Mouse (Mus musculus): Measurements from ENCODE around the gene Ccdc181. TPM values are rescaled to one million over a fixed set of nuclear protein-coding genes. Genes with fewer than 3 reads are reported as not detected.

The Ccdc181 gene
- polyA plus RNA-seq, 1 experiment from 2014 or later = 6.5 TPM

- H3K27me3 ChIP-seq = 0 out of 2 replicates have a peak, but pooled peaks cover 5% of the 10 kb centered on the region
- H3K36me3 ChIP-seq = no peaks in the 10 kb centered on the region
- H3K27ac ChIP-seq = no peak overlapping the region
- H3K4me1 ChIP-seq = peaks cover 23% of the 10 kb centered on the region
- no peaks in the 10 kb centered on the region for H3K9me3 ChIP-seq
- H3K4me3 ChIP-seq = peak overlapping the region; percentile 74
- WGBS = 46% methylated on average over 8 of the region's 8 CpGs
- no peak for ATAC-seq (ENCODE audit: low FRiP score, low read depth)
- peak overlapping the region; percentile 76; the same call in 1 of the 2 replicates for H3K9ac ChIP-seq
- H3K4me2 ChIP-seq (replicated peaks) = peak overlapping the region; percentile 86
Observed at GRCm38 (mm10) chr1:164250391-164251150, 24.8 kb upstream of the Ccdc181 start.

GRCm38 (mm10) chr1:164251438-164251837, 23.9 kb upstream of the Ccdc181 start:
- Histone ChIP-seq H3K4me2 (replicated peaks) (no peak overlapping the region), H3K9me3 (no peaks in the 10 kb centered on the region), H3K27ac (no peak overlapping the region), H3K36me3 (no peaks in the 10 kb centered on the region), H3K9ac (no peak overlapping the region), H3K27me3 (0 out of 2 replicates have a peak, but pooled peaks cover 5% of the 10 kb centered on the region), H3K4me1 (peaks cover 23% of the 10 kb centered on the region), H3K4me3 (no peak overlapping the region)
- ATAC-seq (ENCODE audit: low FRiP score, low read depth) = no peak
- 86% methylated on average over 1 of the region's 1 CpGs for WGBS

- WGBS = 65% methylated on average over 5 of the region's 5 CpGs
- Histone ChIP-seq H3K36me3 (peaks cover 9% of the 10 kb centered on the region), H3K4me1 (peaks cover 23% of the 10 kb centered on the region), H3K4me3 (no peak overlapping the region), H3K9me3 (no peaks in the 10 kb centered on the region), H3K9ac (no peak overlapping the region), H3K27ac (no peak overlapping the region), H3K27me3 (0 out of 2 replicates have a peak, but pooled peaks cover 5% of the 10 kb centered on the region), H3K4me2 (replicated peaks) (no peak overlapping the region)
- ATAC-seq (ENCODE audit: low FRiP score, low read depth) = no peak
Observed at GRCm38 (mm10) chr1:164252551-164252950, 22.8 kb upstream of the Ccdc181 start.

DNA sequence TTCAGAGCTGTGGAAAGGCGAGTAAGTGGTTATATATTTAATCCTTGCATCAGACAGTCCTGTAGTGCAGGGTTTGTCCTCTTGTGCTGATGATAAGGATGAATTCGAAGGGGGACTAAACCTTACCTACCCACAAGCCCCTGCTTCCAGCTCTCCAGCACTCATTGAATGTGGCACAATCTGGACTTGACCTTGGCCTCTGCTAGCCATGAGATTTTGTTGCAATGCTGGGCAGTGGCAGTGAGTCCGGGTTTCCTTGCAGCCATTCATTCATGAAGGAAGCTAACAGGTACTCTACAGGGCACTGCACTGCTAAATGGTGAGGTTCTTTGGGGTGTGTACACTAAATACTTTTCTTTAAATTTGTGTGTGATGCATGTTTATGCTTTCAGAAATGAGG, 20.5 kb upstream of the Ccdc181 start:
- H3K36me3 ChIP-seq = peaks cover 9% of the 10 kb centered on the region
- H3K9ac ChIP-seq = no peak overlapping the region
- WGBS = 84% methylated on average over 3 of the region's 3 CpGs
- H3K27ac ChIP-seq = no peak overlapping the region
- 0 out of 2 replicates have a peak, but pooled peaks cover 5% of the 10 kb centered on the region for H3K27me3 ChIP-seq
- peaks cover 13% of the 10 kb centered on the region for H3K4me1 ChIP-seq
- no peak for ATAC-seq (ENCODE audit: low FRiP score, low read depth)
- H3K9me3 ChIP-seq = no peaks in the 10 kb centered on the region
- no peak overlapping the region for H3K4me2 ChIP-seq (replicated peaks)
- H3K4me3 ChIP-seq = no peak overlapping the region

GRCm38 (mm10) chr1:164260171-164261028, 15.0 kb upstream of the Ccdc181 start:
- Histone ChIP-seq H3K27ac (no peak overlapping the region), H3K36me3 (peaks cover 28% of the 10 kb centered on the region), H3K9ac (no peak overlapping the region), H3K4me2 (replicated peaks) (no peak overlapping the region), H3K9me3 (no peaks in the 10 kb centered on the region), H3K27me3 (no peaks in the 10 kb centered on the region), H3K4me1 (no peaks in the 10 kb centered on the region), H3K4me3 (no peak overlapping the region)
- WGBS = 78% methylated on average over 16 of the region's 16 CpGs
- no peak for ATAC-seq (ENCODE audit: low FRiP score, low read depth)

DNA sequence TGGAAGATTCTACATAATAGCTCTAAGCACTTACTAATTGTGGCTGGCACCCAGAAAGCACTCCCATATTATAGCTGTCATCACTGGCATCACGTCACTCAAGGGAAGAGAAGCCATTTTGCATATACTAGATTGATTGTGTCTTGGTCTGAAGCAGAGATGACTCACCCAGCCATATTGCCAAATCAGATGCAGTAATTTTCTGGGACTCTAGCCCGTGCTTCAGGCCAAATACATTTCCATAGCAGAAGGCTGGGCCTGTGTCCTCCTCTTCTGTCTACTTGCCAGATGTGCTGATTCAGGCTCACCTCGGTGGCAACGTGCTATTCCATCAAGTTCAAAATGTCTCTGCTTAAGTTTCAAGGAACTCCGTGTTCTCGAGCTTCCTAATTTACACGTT, 13.8 kb upstream of the Ccdc181 start:
- no peak for ATAC-seq (ENCODE audit: low FRiP score, low read depth)
- no peak overlapping the region for H3K27ac ChIP-seq
- no peaks in the 10 kb centered on the region for H3K4me1 ChIP-seq
- H3K27me3 ChIP-seq = no peaks in the 10 kb centered on the region
- H3K4me3 ChIP-seq = no peak overlapping the region
- H3K9ac ChIP-seq = no peak overlapping the region
- no peak overlapping the region for H3K4me2 ChIP-seq (replicated peaks)
- 90% methylated on average over 7 of the region's 7 CpGs for WGBS
- peaks cover 28% of the 10 kb centered on the region for H3K36me3 ChIP-seq
- no peaks in the 10 kb centered on the region for H3K9me3 ChIP-seq

DNA sequence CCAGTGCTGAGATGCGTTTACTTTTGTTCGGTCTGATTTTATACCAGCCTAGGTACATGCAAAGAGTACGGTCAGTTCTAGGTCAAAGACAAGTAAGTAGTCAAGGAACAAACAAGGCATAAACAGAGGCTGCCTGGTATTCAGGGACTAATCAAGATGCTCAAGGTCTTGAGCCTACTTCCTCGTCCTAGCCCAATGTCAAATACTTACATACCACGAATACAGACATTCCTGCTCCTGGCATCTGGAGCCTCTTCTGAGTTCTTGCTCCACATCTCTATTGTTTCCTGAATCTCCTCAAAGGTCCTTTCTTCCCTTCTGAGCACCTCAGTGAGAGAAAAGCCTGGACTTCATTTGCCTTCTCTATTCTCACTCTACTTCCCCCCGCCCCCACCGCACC, 4.4 kb upstream of the Ccdc181 start:
- ATAC-seq (ENCODE audit: low FRiP score, low read depth) = no peak
- 87% methylated on average over 7 of the region's 7 CpGs for WGBS
- Histone ChIP-seq H3K27me3 (no peaks in the 10 kb centered on the region), H3K9me3 (no peaks in the 10 kb centered on the region), H3K4me1 (peaks cover 22% of the 10 kb centered on the region), H3K4me3 (no peak overlapping the region), H3K36me3 (no peaks in the 10 kb centered on the region), H3K27ac (no peak overlapping the region), H3K4me2 (replicated peaks) (no peak overlapping the region), H3K9ac (no peak overlapping the region)

DNA sequence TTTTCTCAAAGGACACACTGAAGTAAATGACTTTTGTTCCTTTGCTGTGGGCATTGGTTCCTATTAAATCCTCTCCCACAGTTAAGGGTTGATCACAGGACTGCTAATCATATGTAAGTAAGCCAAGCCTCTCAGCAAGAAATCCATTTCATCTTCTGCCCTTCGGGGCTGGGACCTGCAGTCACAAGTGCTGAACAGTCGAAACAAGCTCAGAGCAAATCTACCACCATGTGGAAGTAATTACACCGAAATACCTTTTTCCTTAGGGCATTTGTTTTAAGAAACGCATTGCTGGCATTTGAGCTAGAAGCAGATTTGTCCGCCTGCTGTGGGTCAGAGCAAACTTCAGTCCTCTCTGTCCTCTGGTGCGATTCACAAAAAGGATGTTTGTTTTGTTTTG, 1.7 kb upstream of the Ccdc181 start:
- peak; percentile 62; the same call in 1 of the 2 replicates for ATAC-seq (ENCODE audit: low FRiP score, low read depth)
- Histone ChIP-seq H3K9me3 (no peaks in the 10 kb centered on the region), H3K9ac (no peak overlapping the region), H3K4me2 (replicated peaks) (no peak overlapping the region; the same call in 1 of the 2 replicates), H3K27me3 (no peaks in the 10 kb centered on the region), H3K27ac (no peak overlapping the region), H3K4me1 (peaks cover 19% of the 10 kb centered on the region), H3K4me3 (no peak overlapping the region), H3K36me3 (no peaks in the 10 kb centered on the region)
- WGBS = 9% methylated on average over 6 of the region's 6 CpGs

DNA sequence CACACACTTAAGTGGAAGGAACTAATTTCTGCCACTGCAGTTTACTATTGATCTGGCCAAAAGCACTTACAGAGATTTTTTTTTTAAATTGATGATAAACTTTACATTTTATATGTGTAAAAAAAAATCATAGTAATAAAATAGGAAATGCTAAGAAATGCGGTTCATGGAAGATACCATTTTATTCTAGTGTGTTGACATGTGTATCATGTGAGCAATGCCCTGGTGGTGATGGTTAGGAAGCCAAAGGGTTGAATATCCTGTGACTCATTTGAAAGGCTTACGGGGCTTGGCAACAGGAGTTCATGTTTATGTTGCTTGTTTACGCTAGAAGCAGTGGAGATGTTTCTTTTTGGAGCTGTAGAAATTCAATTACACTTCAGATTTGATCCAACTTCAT, 1.2 kb downstream of the Ccdc181 start:
- WGBS = 84% methylated on average over 3 of the region's 3 CpGs
- H3K4me2 ChIP-seq (replicated peaks) = no peak overlapping the region

DNA sequence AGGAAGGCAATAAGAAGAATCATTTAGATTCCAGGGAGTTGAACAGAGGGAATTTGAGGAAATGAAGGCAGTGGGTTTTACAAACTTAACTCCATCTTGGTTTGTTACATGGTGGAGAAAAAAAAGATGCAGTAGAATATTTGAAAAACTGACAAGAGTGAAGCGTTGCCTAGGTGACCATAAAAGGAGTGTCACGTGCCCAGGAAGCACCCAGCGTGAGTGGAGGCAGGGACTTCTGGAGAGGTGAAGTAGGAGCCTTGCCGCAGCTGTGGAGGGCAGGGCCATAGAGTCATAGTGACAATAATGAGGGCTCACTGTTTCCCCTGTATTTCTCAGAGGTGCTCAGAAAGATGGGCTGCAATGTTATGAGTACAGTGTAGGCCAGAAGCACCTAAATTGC, 3.9 kb downstream of the Ccdc181 start:
- WGBS = 60% methylated on average over 4 of the region's 4 CpGs
- ATAC-seq (ENCODE audit: low FRiP score, low read depth) = no peak
- no peaks in the 10 kb centered on the region for H3K36me3 ChIP-seq
- H3K4me3 ChIP-seq = no peak overlapping the region
- H3K9ac ChIP-seq = no peak overlapping the region
- no peaks in the 10 kb centered on the region for H3K9me3 ChIP-seq
- H3K4me1 ChIP-seq = peaks cover 3% of the 10 kb centered on the region; the same call in 1 of the 2 replicates
- H3K27me3 ChIP-seq = no peaks in the 10 kb centered on the region
- no peak overlapping the region for H3K4me2 ChIP-seq (replicated peaks)
- H3K27ac ChIP-seq = no peak overlapping the region

More for the DNA sequence above, 1.2 kb downstream of the Ccdc181 start:
- Histone ChIP-seq H3K36me3 (no peaks in the 10 kb centered on the region), H3K4me3 (no peak overlapping the region), H3K27me3 (no peaks in the 10 kb centered on the region), H3K9me3 (no peaks in the 10 kb centered on the region), H3K9ac (no peak overlapping the region), H3K4me1 (peaks cover 19% of the 10 kb centered on the region), H3K27ac (no peak overlapping the region)
- no peak for ATAC-seq (ENCODE audit: low FRiP score, low read depth)

DNA sequence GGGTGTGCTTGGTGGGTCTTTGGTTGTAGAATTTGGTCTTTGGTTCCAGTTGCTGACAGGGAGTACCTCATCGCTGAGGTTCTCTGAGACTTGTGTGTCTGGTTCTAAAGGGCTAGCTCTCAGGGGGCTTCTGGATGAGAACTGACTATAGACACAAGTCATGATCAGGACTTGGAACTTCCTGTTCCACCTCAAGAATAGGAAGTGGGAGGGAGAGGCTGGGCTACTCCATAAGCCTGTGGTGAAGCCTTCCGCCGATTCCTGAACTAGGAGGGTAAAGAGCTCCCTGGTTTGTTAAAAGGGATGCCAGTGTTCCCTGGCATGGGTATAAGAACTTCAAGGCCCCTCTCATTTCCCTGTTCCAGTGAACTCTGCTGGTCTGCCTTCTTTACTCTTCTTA, 8.6 kb downstream of the Ccdc181 start:
- no peaks in the 10 kb centered on the region for H3K9me3 ChIP-seq
- no peaks in the 10 kb centered on the region for H3K27me3 ChIP-seq
- H3K9ac ChIP-seq = no peak overlapping the region
- ATAC-seq (ENCODE audit: low FRiP score, low read depth) = no peak
- no peak overlapping the region for H3K4me3 ChIP-seq
- no peaks in the 10 kb centered on the region for H3K4me1 ChIP-seq
- no peaks in the 10 kb centered on the region for H3K36me3 ChIP-seq
- no peak overlapping the region for H3K27ac ChIP-seq
- no peak overlapping the region for H3K4me2 ChIP-seq (replicated peaks)
- WGBS = 95% methylated on average over 3 of the region's 3 CpGs

DNA sequence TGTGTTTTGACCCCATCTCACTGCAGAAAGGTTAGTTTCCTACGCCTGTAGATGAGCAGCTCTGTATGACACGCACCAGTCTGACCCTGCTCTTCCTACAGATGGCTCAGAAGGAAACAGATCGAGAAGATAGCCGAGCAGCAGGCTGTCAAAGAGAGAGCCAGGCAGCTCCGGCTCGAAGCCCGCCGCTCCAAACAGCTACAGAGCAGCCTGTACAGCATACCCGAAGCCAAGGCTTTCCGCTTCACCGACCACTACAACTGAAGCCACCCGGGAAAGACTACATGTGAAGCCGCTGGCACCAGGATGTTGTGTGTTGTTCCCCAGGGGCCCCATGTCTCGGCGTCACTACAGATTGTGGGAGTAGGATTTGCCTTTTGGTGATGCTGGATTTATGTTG, 12.0 kb downstream of the Ccdc181 start:
- Histone ChIP-seq H3K4me3 (no peak overlapping the region), H3K4me2 (replicated peaks) (no peak overlapping the region), H3K36me3 (peaks cover 17% of the 10 kb centered on the region), H3K27ac (no peak overlapping the region), H3K9ac (no peak overlapping the region), H3K4me1 (no peaks in the 10 kb centered on the region), H3K27me3 (no peaks in the 10 kb centered on the region), H3K9me3 (no peaks in the 10 kb centered on the region)
- WGBS = 75% methylated on average over 15 of the region's 15 CpGs
- ATAC-seq (ENCODE audit: low FRiP score, low read depth) = no peak
